Mouse (Mus musculus): ENCODE data around the gene 2010300C02Rik. TPM values are rescaled to one million over a fixed set of nuclear protein-coding genes. Genes with fewer than 3 reads are reported as not detected.

The 2010300C02Rik gene
- total and polyA plus RNA-seq, 2 experiments from 2014 or later = 5.3 to 10.0 TPM

- 55% methylated on average over 13 of the region's 13 CpGs for WGBS
- no peaks in the 10 kb centered on the region for H3K4me1 ChIP-seq (ENCODE audit: insufficient read depth, low read length)
- H3K27ac ChIP-seq = no peak overlapping the region
- H3K9me3 ChIP-seq (ENCODE audit: low read length) = no peaks in the 10 kb centered on the region
- H3K4me3 ChIP-seq (ENCODE audit: low read length) = no peak overlapping the region
- H3K9ac ChIP-seq (replicated peaks; ENCODE audit: low read length) = no peak overlapping the region
- DNase-seq (ENCODE audit: low spot score) (peak; percentile 38), ATAC-seq (peak; percentile 82)
- no peak for TF ChIP-seq CTCF (IDR thresholded peaks at IDR 0.05; ENCODE audit: low read depth)
- H3K36me3 ChIP-seq (ENCODE audit: insufficient read depth, low read length) = no peaks in the 10 kb centered on the region
- H3K27me3 ChIP-seq (ENCODE audit: insufficient read depth, low read length) = no peaks in the 10 kb centered on the region
- H3K4me2 ChIP-seq (ENCODE audit: low read depth, low read length) = no peak overlapping the region
Measured at GRCm38 (mm10) chr1:37585809-37586480, 133.9 kb downstream of the 2010300C02Rik start.

- Histone ChIP-seq H3K9ac (replicated peaks; ENCODE audit: low read length) (no peak overlapping the region), H3K36me3 (ENCODE audit: insufficient read depth, low read length) (no peaks in the 10 kb centered on the region), H3K4me3 (ENCODE audit: low read length) (no peak overlapping the region), H3K9me3 (ENCODE audit: low read length) (no peaks in the 10 kb centered on the region), H3K27me3 (ENCODE audit: insufficient read depth, low read length) (no peaks in the 10 kb centered on the region), H3K4me1 (ENCODE audit: insufficient read depth, low read length) (no peaks in the 10 kb centered on the region), H3K4me2 (ENCODE audit: low read depth, low read length) (no peak overlapping the region), H3K27ac (no peak overlapping the region)
- no peak for TF ChIP-seq CTCF (IDR thresholded peaks at IDR 0.05; ENCODE audit: low read depth)
- ATAC-seq (no peak), DNase-seq (ENCODE audit: low spot score) (peak; percentile 19)
- WGBS = 53% methylated on average over 9 of the region's 9 CpGs
Measured at GRCm38 (mm10) chr1:37583795-37584464, 136.0 kb downstream of the 2010300C02Rik start.

- Histone ChIP-seq H3K9me3 (ENCODE audit: low read length) (no peaks in the 10 kb centered on the region), H3K36me3 (ENCODE audit: insufficient read depth, low read length) (no peaks in the 10 kb centered on the region), H3K4me2 (ENCODE audit: low read depth, low read length) (no peak overlapping the region), H3K9ac (replicated peaks; ENCODE audit: low read length) (no peak overlapping the region), H3K27ac (no peak overlapping the region), H3K27me3 (ENCODE audit: insufficient read depth, low read length) (no peaks in the 10 kb centered on the region), H3K4me3 (ENCODE audit: low read length) (no peak overlapping the region), H3K4me1 (ENCODE audit: insufficient read depth, low read length) (no peaks in the 10 kb centered on the region)
- no peak for ATAC-seq
- DNase-seq (ENCODE audit: low spot score) = no peak
- no peak for TF ChIP-seq CTCF (IDR thresholded peaks at IDR 0.05; ENCODE audit: low read depth)
- 91% methylated on average over 8 of the region's 8 CpGs for WGBS
Measured at GRCm38 (mm10) chr1:37583167-37583566, 136.7 kb downstream of the 2010300C02Rik start.

- no peaks in the 10 kb centered on the region for H3K4me1 ChIP-seq (ENCODE audit: insufficient read depth, low read length)
- H3K9me3 ChIP-seq (ENCODE audit: low read length) = no peaks in the 10 kb centered on the region
- TF ChIP-seq CTCF (IDR thresholded peaks at IDR 0.05; ENCODE audit: low read depth) = no peak
- H3K27me3 ChIP-seq (ENCODE audit: insufficient read depth, low read length) = no peaks in the 10 kb centered on the region
- H3K4me3 ChIP-seq (ENCODE audit: low read length) = no peak overlapping the region
- 95% methylated on average over 13 of the region's 13 CpGs for WGBS
- DNase-seq (ENCODE audit: low spot score) (no peak), ATAC-seq (no peak)
- no peak overlapping the region for H3K9ac ChIP-seq (replicated peaks; ENCODE audit: low read length)
- no peak overlapping the region for H3K4me2 ChIP-seq (ENCODE audit: low read depth, low read length)
- no peak overlapping the region for H3K27ac ChIP-seq
- no peaks in the 10 kb centered on the region for H3K36me3 ChIP-seq (ENCODE audit: insufficient read depth, low read length)
Measured at GRCm38 (mm10) chr1:37579686-37580085, 140.2 kb downstream of the 2010300C02Rik start.

GRCm38 (mm10) chr1:37572528-37573272 lies 147.2 kb downstream of the 2010300C02Rik start:
- WGBS = 63% methylated on average over 10 of the region's 10 CpGs
- no peak overlapping the region for H3K9ac ChIP-seq (replicated peaks; ENCODE audit: low read length)
- H3K4me2 ChIP-seq (ENCODE audit: low read depth, low read length) = no peak overlapping the region
- H3K4me3 ChIP-seq (ENCODE audit: low read length) = no peak overlapping the region
- H3K27me3 ChIP-seq (ENCODE audit: insufficient read depth, low read length) = no peaks in the 10 kb centered on the region
- no peak overlapping the region for H3K27ac ChIP-seq
- no peaks in the 10 kb centered on the region for H3K36me3 ChIP-seq (ENCODE audit: insufficient read depth, low read length)
- no peak for TF ChIP-seq CTCF (IDR thresholded peaks at IDR 0.05; ENCODE audit: low read depth)
- no peaks in the 10 kb centered on the region for H3K9me3 ChIP-seq (ENCODE audit: low read length)
- ATAC-seq (no peak), DNase-seq (ENCODE audit: low spot score) (peak; percentile 29)
- H3K4me1 ChIP-seq (ENCODE audit: insufficient read depth, low read length) = peaks cover 3% of the 10 kb centered on the region; the same call in 1 of the 2 replicates

- Histone ChIP-seq H3K4me2 (ENCODE audit: low read depth, low read length) (no peak overlapping the region), H3K27ac (no peak overlapping the region), H3K36me3 (ENCODE audit: insufficient read depth, low read length) (no peaks in the 10 kb centered on the region), H3K4me1 (ENCODE audit: insufficient read depth, low read length) (peaks cover 3% of the 10 kb centered on the region; the same call in 1 of the 2 replicates), H3K9ac (replicated peaks; ENCODE audit: low read length) (no peak overlapping the region), H3K9me3 (ENCODE audit: low read length) (no peaks in the 10 kb centered on the region), H3K4me3 (ENCODE audit: low read length) (no peak overlapping the region), H3K27me3 (ENCODE audit: insufficient read depth, low read length) (no peaks in the 10 kb centered on the region)
- no peak for TF ChIP-seq CTCF (IDR thresholded peaks at IDR 0.05; ENCODE audit: low read depth)
- no peak for ATAC-seq
- DNase-seq (ENCODE audit: low spot score) = no peak
- WGBS = 89% methylated on average over 1 of the region's 1 CpGs
Measured at GRCm38 (mm10) chr1:37568379-37568778, 151.5 kb downstream of the 2010300C02Rik start.

Data from hindbrain, postnatal 0 days (tissue).